Mouse (Mus musculus): Measurements from ENCODE around the gene Sgcd. TPM values are rescaled to one million over a fixed set of nuclear protein-coding genes. Genes with fewer than 3 reads are reported as not detected.

The Sgcd gene
- total and polyA plus RNA-seq, 3 experiments: 0.38 to 2.4 (median 0.43) TPM

DNA sequence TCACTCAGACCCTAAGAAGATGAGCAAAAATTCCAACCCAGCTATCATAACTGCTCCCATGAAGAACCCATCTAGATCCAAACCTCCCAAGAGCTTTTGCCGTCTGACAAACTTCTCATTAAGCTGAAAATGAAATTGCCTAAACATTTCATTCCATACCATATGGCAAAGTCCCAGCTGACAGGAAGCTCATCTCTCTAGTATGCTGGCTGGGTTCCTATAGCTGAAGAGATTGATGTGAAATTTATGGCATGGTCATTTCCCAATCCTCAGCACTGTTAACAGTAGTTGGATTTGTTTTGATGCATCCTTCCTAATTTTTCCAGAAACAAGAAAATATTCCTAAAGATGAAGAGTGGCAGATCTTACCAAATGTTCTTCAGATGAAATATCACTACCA lies 867.9 kb downstream of the Sgcd start:
- no peak for TF ChIP-seq UBTF (IDR thresholded peaks at IDR 0.05; ENCODE audit: low read depth, low read length)
- TF ChIP-seq JUND (conservative IDR thresholded peaks at IDR 0.05; ENCODE audit: low read depth, low read length): no peak
- no peak for TF ChIP-seq SMC3 (IDR thresholded peaks at IDR 0.05; ENCODE audit: low read depth, low read length)
- no peak for TF ChIP-seq GABPA (IDR thresholded peaks at IDR 0.05; ENCODE audit: insufficient replicate concordance, low read depth, low read length)
- no peak for TF ChIP-seq TBP (conservative IDR thresholded peaks at IDR 0.05; ENCODE audit: low read depth, low read length)
- TF ChIP-seq USF2 (conservative IDR thresholded peaks at IDR 0.05; ENCODE audit: low read depth, low read length): no peak
- no peak for TF ChIP-seq RAD21 (IDR thresholded peaks at IDR 0.05; ENCODE audit: low read depth, low read length)
- TF ChIP-seq TCF12 (IDR thresholded peaks at IDR 0.05; ENCODE audit: low read depth, low read length): no peak
- TF ChIP-seq IRF4 (IDR thresholded peaks at IDR 0.05; ENCODE audit: low read depth, low read length): no peak
- TF ChIP-seq CHD1 (IDR thresholded peaks at IDR 0.05; ENCODE audit: low read depth, low read length): no peak
- no peak for TF ChIP-seq SIN3A (IDR thresholded peaks at IDR 0.05; ENCODE audit: low read length)
- no peak for TF ChIP-seq RCOR1 (conservative IDR thresholded peaks at IDR 0.05; ENCODE audit: low read depth, low read length)
- TF ChIP-seq ZC3H11A (IDR thresholded peaks at IDR 0.05; ENCODE audit: low read depth, low read length): no peak
- no peak for TF ChIP-seq POLR2A (IDR thresholded peaks at IDR 0.05; ENCODE audit: low read depth, low read length)

DNA sequence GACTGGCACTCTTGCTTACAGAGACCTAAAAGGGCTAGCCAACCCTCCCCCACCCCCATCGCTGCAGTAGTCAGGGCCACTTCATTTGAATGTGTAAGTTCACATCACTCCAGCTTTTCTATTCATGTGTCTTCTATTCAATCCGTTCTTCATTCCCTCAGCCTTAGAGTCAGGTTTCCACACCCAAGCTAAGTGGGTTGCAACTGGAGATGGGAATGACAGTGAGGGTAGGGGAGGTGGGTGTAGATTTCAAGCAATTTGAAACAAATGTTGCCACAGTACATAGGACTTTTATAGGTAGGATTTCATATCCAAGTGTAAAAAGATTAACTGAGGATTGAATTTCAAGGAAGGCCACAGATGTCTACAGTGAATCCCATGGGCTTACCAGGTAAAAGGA lies 870.9 kb downstream of the Sgcd start:
- no peak overlapping the region for H3K4me3 ChIP-seq (replicated peaks in 1 of 3; ENCODE audit: low read depth in 2 of 3, low read length in 2 of 3, poor library complexity in 1 of 3)
- dilution Hi-C loops (cut with MboI; ENCODE audit: extremely low pct_ligation_motif_present, extremely low pct_unique_long_range_greater_than_20kb, low sequenced_read_pairs) (no loop called here), in situ Hi-C loops (cut with MboI; ENCODE audit: low pct_ligation_motif_present, low pct_unique_long_range_greater_than_20kb, low sequenced_read_pairs) (no loop called here)
- no peaks in the 10 kb centered on the region for H3K27me3 ChIP-seq (replicated peaks)
- H3K36me3 ChIP-seq (replicated peaks in 1 of 2; ENCODE audit: control insufficient read depth in 1 of 2, insufficient read depth in 1 of 2, low read length in 1 of 2): no peaks in the 10 kb centered on the region
- H3K9me3 ChIP-seq (replicated peaks; ENCODE audit: low read length): no peaks in the 10 kb centered on the region
- no peak for DNase-seq (ENCODE audit: extremely low read depth)
- no peak overlapping the region for H3K27ac ChIP-seq (ENCODE audit: insufficient read depth, low read depth)
- H3K9ac ChIP-seq (ENCODE audit: insufficient read depth, low read depth): no peak overlapping the region
- H3K4me1 ChIP-seq (ENCODE audit: control insufficient read depth in 1 of 2, insufficient read depth in 2 of 2): no peaks in the 10 kb centered on the region
- H3K79me2 ChIP-seq (replicated peaks; ENCODE audit: control insufficient read depth, extremely low read depth, insufficient read depth, poor library complexity, severe bottlenecking): no peaks in the 10 kb centered on the region
- no peak overlapping the region for H3K4me2 ChIP-seq (ENCODE audit: insufficient read depth, low read depth, poor library complexity, severe bottlenecking)
- TF ChIP-seq SIN3A (IDR thresholded peaks at IDR 0.05; ENCODE audit: low read length) (no peak), ETS1 (conservative IDR thresholded peaks at IDR 0.05; ENCODE audit: low read depth, low read length) (no peak), PAX5 (IDR thresholded peaks at IDR 0.05; ENCODE audit: low read length) (no peak), ZMIZ1 (IDR thresholded peaks at IDR 0.05; ENCODE audit: low read depth, low read length) (no peak), MAFK (IDR thresholded peaks at IDR 0.05; ENCODE audit: insufficient replicate concordance, low read length) (no peak)

More for the DNA sequence above, 867.9 kb downstream of the Sgcd start:
- H3K27me3 ChIP-seq (replicated peaks): no peaks in the 10 kb centered on the region
- H3K79me2 ChIP-seq (replicated peaks; ENCODE audit: control insufficient read depth, extremely low read depth, insufficient read depth, poor library complexity, severe bottlenecking): no peaks in the 10 kb centered on the region
- no peak overlapping the region for H3K9ac ChIP-seq (ENCODE audit: insufficient read depth, low read depth)
- dilution Hi-C loops (cut with MboI; ENCODE audit: extremely low pct_ligation_motif_present, extremely low pct_unique_long_range_greater_than_20kb, low sequenced_read_pairs) (no loop called here), in situ Hi-C loops (cut with MboI; ENCODE audit: low pct_ligation_motif_present, low pct_unique_long_range_greater_than_20kb, low sequenced_read_pairs) (no loop called here)
- no peaks in the 10 kb centered on the region for H3K36me3 ChIP-seq (replicated peaks in 1 of 2; ENCODE audit: control insufficient read depth in 1 of 2, insufficient read depth in 1 of 2, low read length in 1 of 2)
- DNase-seq (ENCODE audit: extremely low read depth): no peak
- H3K9me3 ChIP-seq (replicated peaks; ENCODE audit: low read length): no peaks in the 10 kb centered on the region
- no peak overlapping the region for H3K27ac ChIP-seq (ENCODE audit: insufficient read depth, low read depth)
- no peak overlapping the region for H3K4me2 ChIP-seq (ENCODE audit: insufficient read depth, low read depth, poor library complexity, severe bottlenecking)
- no peaks in the 10 kb centered on the region for H3K4me1 ChIP-seq (ENCODE audit: control insufficient read depth in 1 of 2, insufficient read depth in 2 of 2)
- no peak overlapping the region for H3K4me3 ChIP-seq (replicated peaks in 1 of 3; ENCODE audit: low read depth in 2 of 3, low read length in 2 of 3, poor library complexity in 1 of 3)
